Mouse (Mus musculus): Measurements from ENCODE around the gene Rai14. TPM values are rescaled to one million over a fixed set of nuclear protein-coding genes. Genes with fewer than 3 reads are reported as not detected.
A peak's percentile ranks its signal among the peaks of the same experiment; 100 is the strongest.

Rai14 gene
- total RNA-seq, 1 experiment from 2014 or later = 11.1 TPM

GRCm38 (mm10) chr15:10696478-10697234 lies 17.8 kb downstream of the Rai14 start:
- ATAC-seq (replicated peaks; ENCODE audit: low read depth, poor library complexity, severe bottlenecking) = no peak

GRCm38 (mm10) chr15:10692627-10693026 lies 21.8 kb downstream of the Rai14 start:
- no peak for ATAC-seq (replicated peaks; ENCODE audit: low read depth, poor library complexity, severe bottlenecking)

GRCm38 (mm10) chr15:10691481-10691880 lies 22.9 kb downstream of the Rai14 start:
- ATAC-seq (replicated peaks; ENCODE audit: low read depth, poor library complexity, severe bottlenecking) = no peak

- ATAC-seq (replicated peaks; ENCODE audit: low read depth, poor library complexity, severe bottlenecking) = no peak
These were observed 23.5 kb downstream of the Rai14 start for GRCm38 (mm10) chr15:10690973-10691372.

GRCm38 (mm10) chr15:10690219-10690618 lies 24.2 kb downstream of the Rai14 start:
- ATAC-seq (replicated peaks; ENCODE audit: low read depth, poor library complexity, severe bottlenecking) = no peak

- no peak for ATAC-seq (replicated peaks; ENCODE audit: low read depth, poor library complexity, severe bottlenecking)
These were observed 25.1 kb downstream of the Rai14 start for GRCm38 (mm10) chr15:10689304-10689703.

GRCm38 (mm10) chr15:10688686-10689085 lies 25.7 kb downstream of the Rai14 start:
- no peak for ATAC-seq (replicated peaks; ENCODE audit: low read depth, poor library complexity, severe bottlenecking)

- ATAC-seq (replicated peaks; ENCODE audit: low read depth, poor library complexity, severe bottlenecking) = no peak
These were observed 27.1 kb downstream of the Rai14 start for GRCm38 (mm10) chr15:10687365-10687764.

GRCm38 (mm10) chr15:10685692-10686430 lies 28.6 kb downstream of the Rai14 start:
- no peak for ATAC-seq (replicated peaks; ENCODE audit: low read depth, poor library complexity, severe bottlenecking)

- ATAC-seq (replicated peaks; ENCODE audit: low read depth, poor library complexity, severe bottlenecking) = peak; percentile 74
These were observed 30.7 kb downstream of the Rai14 start for GRCm38 (mm10) chr15:10683687-10684203.

GRCm38 (mm10) chr15:10680514-10680913 lies 33.9 kb downstream of the Rai14 start:
- no peak for ATAC-seq (replicated peaks; ENCODE audit: low read depth, poor library complexity, severe bottlenecking)

- no peak for ATAC-seq (replicated peaks; ENCODE audit: low read depth, poor library complexity, severe bottlenecking)
These were observed 34.9 kb downstream of the Rai14 start for GRCm38 (mm10) chr15:10679571-10679970.

- no peak; the same call in 1 of the 2 replicates for ATAC-seq (replicated peaks; ENCODE audit: low read depth, poor library complexity, severe bottlenecking)
These were observed 38.6 kb downstream of the Rai14 start for GRCm38 (mm10) chr15:10675801-10676200.

- ATAC-seq (replicated peaks; ENCODE audit: low read depth, poor library complexity, severe bottlenecking) = 0 out of 2 replicates have a peak, but pooled peaks have one; percentile 22
These were observed 41.5 kb downstream of the Rai14 start for GRCm38 (mm10) chr15:10672880-10673279.

- ATAC-seq (replicated peaks; ENCODE audit: low read depth, poor library complexity, severe bottlenecking) = no peak
These were observed 42.6 kb downstream of the Rai14 start for GRCm38 (mm10) chr15:10671868-10672267.

- no peak for ATAC-seq (replicated peaks; ENCODE audit: low read depth, poor library complexity, severe bottlenecking)
These were observed 44.3 kb downstream of the Rai14 start for GRCm38 (mm10) chr15:10670107-10670506.

- ATAC-seq (replicated peaks; ENCODE audit: low read depth, poor library complexity, severe bottlenecking) = no peak
These were observed 46.1 kb downstream of the Rai14 start for GRCm38 (mm10) chr15:10668120-10668900.

- no peak for ATAC-seq (replicated peaks; ENCODE audit: low read depth, poor library complexity, severe bottlenecking)
These were observed 48.6 kb downstream of the Rai14 start for GRCm38 (mm10) chr15:10665816-10666215.

GRCm38 (mm10) chr15:10664529-10664898 lies 49.9 kb downstream of the Rai14 start:
- no peak for ATAC-seq (replicated peaks; ENCODE audit: low read depth, poor library complexity, severe bottlenecking)

GRCm38 (mm10) chr15:10663793-10664528 lies 50.5 kb downstream of the Rai14 start:
- no peak for ATAC-seq (replicated peaks; ENCODE audit: low read depth, poor library complexity, severe bottlenecking)
